Mouse (Mus musculus): Measurements from ENCODE around the gene Pde1c. TPM values are rescaled to one million over a fixed set of nuclear protein-coding genes. Genes with fewer than 3 reads are reported as not detected.

The Pde1c gene
- polyA plus RNA-seq, 1 experiment = 3.1 TPM

DNA sequence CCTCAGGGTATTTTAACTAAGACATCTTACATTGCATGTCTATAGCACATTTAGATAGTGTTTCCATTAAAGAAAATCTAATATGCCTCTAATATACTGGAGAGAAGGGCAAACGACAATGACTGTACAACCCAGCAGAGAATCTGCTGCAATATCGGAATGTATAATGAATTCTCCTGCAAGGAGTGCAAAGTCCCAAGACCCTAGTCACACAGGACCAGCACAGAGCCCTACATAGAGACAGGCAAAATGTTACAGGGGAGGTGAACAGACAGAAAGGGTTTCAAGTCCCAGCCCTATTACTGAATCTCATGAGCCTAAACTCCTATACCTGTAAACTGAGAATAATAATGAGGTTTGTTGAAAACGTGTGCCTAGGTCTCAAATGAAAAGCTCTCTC, 13.1 kb downstream of the Pde1c start:
- no peak overlapping the region for H3K4me3 ChIP-seq (ENCODE audit: insufficient read depth, low read length)
- TF ChIP-seq CTCF (IDR thresholded peaks at IDR 0.05; ENCODE audit: extremely low read depth, insufficient read depth, low read length) (no peak), POLR2A (IDR thresholded peaks at IDR 0.05; ENCODE audit: extremely low read depth, insufficient read depth, low read length) (no peak)
- H3K4me1 ChIP-seq (ENCODE audit: control insufficient read depth, insufficient read depth, low read length) = no peaks in the 10 kb centered on the region
- H3K27ac ChIP-seq (ENCODE audit: insufficient read depth, low read length) = no peak overlapping the region

DNA sequence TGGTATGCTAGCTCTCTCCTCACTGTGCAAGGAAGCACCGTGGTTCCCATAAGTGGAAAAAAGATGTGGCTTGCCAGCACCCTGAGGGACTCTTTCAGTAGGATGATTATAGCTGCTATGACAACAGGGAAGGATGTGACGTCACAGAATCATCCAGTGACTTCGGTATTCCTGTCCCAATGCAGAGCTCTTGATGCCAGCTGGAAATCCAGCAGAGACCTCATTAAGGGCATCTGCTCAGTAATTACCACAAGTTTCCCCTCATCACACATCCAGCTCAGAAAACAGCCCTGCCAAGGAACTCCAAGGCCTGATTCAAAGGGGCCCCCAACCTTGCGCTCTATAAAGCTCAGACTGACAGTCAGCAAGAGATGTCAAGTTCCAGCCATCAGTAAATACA, 13.5 kb downstream of the Pde1c start:
- TF ChIP-seq POLR2A (IDR thresholded peaks at IDR 0.05; ENCODE audit: extremely low read depth, insufficient read depth, low read length) (no peak), CTCF (IDR thresholded peaks at IDR 0.05; ENCODE audit: extremely low read depth, insufficient read depth, low read length) (no peak)
- Histone ChIP-seq H3K4me1 (ENCODE audit: control insufficient read depth, insufficient read depth, low read length) (no peaks in the 10 kb centered on the region), H3K27ac (ENCODE audit: insufficient read depth, low read length) (no peak overlapping the region), H3K4me3 (ENCODE audit: insufficient read depth, low read length) (no peak overlapping the region)

GRCm38 (mm10) chr6:56551022-56551421, 17.9 kb downstream of the Pde1c start:
- H3K4me1 ChIP-seq (ENCODE audit: control insufficient read depth, insufficient read depth, low read length) = no peaks in the 10 kb centered on the region
- H3K4me3 ChIP-seq (ENCODE audit: insufficient read depth, low read length) = no peak overlapping the region
- H3K27ac ChIP-seq (ENCODE audit: insufficient read depth, low read length) = no peak overlapping the region
- no peak for TF ChIP-seq POLR2A (IDR thresholded peaks at IDR 0.05; ENCODE audit: extremely low read depth, insufficient read depth, low read length)
- TF ChIP-seq CTCF (IDR thresholded peaks at IDR 0.05; ENCODE audit: extremely low read depth, insufficient read depth, low read length) = no peak

DNA sequence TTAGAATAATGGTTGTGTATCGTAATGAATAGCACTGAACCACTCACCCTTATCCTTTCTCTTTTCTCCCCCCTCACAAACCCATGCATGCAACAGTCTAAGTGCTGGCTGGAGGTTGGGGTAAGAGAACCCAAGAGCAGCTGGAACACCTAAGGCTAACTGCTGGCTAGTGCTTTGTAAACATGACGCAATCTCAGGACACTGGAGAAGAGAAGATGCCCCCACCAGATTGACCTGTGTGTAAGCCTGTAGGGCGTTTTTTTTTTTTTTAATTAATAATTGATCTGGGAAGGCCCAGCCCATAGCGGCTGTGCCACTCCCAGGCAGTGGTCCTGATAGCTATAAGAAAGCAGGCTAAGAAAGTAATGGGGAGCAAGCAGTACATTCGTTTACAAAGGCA, 28.7 kb downstream of the Pde1c start:
- TF ChIP-seq POLR2A (IDR thresholded peaks at IDR 0.05; ENCODE audit: extremely low read depth, insufficient read depth, low read length) (no peak), CTCF (IDR thresholded peaks at IDR 0.05; ENCODE audit: extremely low read depth, insufficient read depth, low read length) (no peak)
- H3K4me3 ChIP-seq (ENCODE audit: insufficient read depth, low read length) = no peak overlapping the region
- H3K4me1 ChIP-seq (ENCODE audit: control insufficient read depth, insufficient read depth, low read length) = no peaks in the 10 kb centered on the region
- H3K27ac ChIP-seq (ENCODE audit: insufficient read depth, low read length) = no peak overlapping the region

- H3K4me3 ChIP-seq (ENCODE audit: insufficient read depth, low read length) = no peak overlapping the region
- H3K27ac ChIP-seq (ENCODE audit: insufficient read depth, low read length) = no peak overlapping the region
- H3K4me1 ChIP-seq (ENCODE audit: control insufficient read depth, insufficient read depth, low read length) = no peaks in the 10 kb centered on the region
- TF ChIP-seq POLR2A (IDR thresholded peaks at IDR 0.05; ENCODE audit: extremely low read depth, insufficient read depth, low read length) = no peak
- no peak for TF ChIP-seq CTCF (IDR thresholded peaks at IDR 0.05; ENCODE audit: extremely low read depth, insufficient read depth, low read length)
These were observed 34.2 kb downstream of the Pde1c start for GRCm38 (mm10) chr6:56534653-56535052.

DNA sequence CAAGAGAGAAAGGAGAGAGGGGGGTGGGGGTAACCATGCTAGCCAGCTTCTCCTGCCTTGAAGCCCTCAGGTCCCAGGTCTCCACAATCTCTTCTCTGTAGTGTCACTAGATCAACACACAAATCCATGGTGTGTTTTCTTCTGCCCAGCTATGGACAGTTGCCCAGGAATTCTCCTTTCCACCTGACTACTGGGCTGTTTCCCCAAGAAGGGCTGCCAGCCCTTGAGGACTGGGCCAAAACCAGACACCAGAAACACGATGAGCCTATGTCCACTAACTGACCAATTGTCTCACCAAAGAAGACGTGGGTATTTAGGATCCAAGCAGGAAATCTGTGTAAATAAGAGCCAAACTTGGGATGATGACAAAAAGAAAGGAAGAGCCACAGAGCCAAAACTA, 36.6 kb downstream of the Pde1c start:
- H3K4me1 ChIP-seq (ENCODE audit: control insufficient read depth, insufficient read depth, low read length) = no peaks in the 10 kb centered on the region
- no peak for TF ChIP-seq POLR2A (IDR thresholded peaks at IDR 0.05; ENCODE audit: extremely low read depth, insufficient read depth, low read length)
- TF ChIP-seq CTCF (IDR thresholded peaks at IDR 0.05; ENCODE audit: extremely low read depth, insufficient read depth, low read length) = no peak
- no peak overlapping the region for H3K4me3 ChIP-seq (ENCODE audit: insufficient read depth, low read length)
- H3K27ac ChIP-seq (ENCODE audit: insufficient read depth, low read length) = no peak overlapping the region

GRCm38 (mm10) chr6:56523938-56524866, 44.7 kb downstream of the Pde1c start:
- no peak for TF ChIP-seq CTCF (IDR thresholded peaks at IDR 0.05; ENCODE audit: extremely low read depth, insufficient read depth, low read length)
- no peak for TF ChIP-seq POLR2A (IDR thresholded peaks at IDR 0.05; ENCODE audit: extremely low read depth, insufficient read depth, low read length)
- Histone ChIP-seq H3K27ac (ENCODE audit: insufficient read depth, low read length) (no peak overlapping the region), H3K4me1 (ENCODE audit: control insufficient read depth, insufficient read depth, low read length) (no peaks in the 10 kb centered on the region), H3K4me3 (ENCODE audit: insufficient read depth, low read length) (no peak overlapping the region)

GRCm38 (mm10) chr6:56489161-56489560, 79.7 kb downstream of the Pde1c start:
- Histone ChIP-seq H3K27ac (ENCODE audit: insufficient read depth, low read length) (no peak overlapping the region), H3K4me3 (ENCODE audit: insufficient read depth, low read length) (no peak overlapping the region), H3K4me1 (ENCODE audit: control insufficient read depth, insufficient read depth, low read length) (no peaks in the 10 kb centered on the region)
- TF ChIP-seq CTCF (IDR thresholded peaks at IDR 0.05; ENCODE audit: extremely low read depth, insufficient read depth, low read length) (no peak), POLR2A (IDR thresholded peaks at IDR 0.05; ENCODE audit: extremely low read depth, insufficient read depth, low read length) (no peak)

- Histone ChIP-seq H3K27ac (ENCODE audit: insufficient read depth, low read length) (no peak overlapping the region), H3K4me1 (ENCODE audit: control insufficient read depth, insufficient read depth, low read length) (no peaks in the 10 kb centered on the region), H3K4me3 (ENCODE audit: insufficient read depth, low read length) (no peak overlapping the region)
- TF ChIP-seq CTCF (IDR thresholded peaks at IDR 0.05; ENCODE audit: extremely low read depth, insufficient read depth, low read length) = no peak
- TF ChIP-seq POLR2A (IDR thresholded peaks at IDR 0.05; ENCODE audit: extremely low read depth, insufficient read depth, low read length) = no peak
These were observed 83.8 kb downstream of the Pde1c start for GRCm38 (mm10) chr6:56485078-56485477.

DNA sequence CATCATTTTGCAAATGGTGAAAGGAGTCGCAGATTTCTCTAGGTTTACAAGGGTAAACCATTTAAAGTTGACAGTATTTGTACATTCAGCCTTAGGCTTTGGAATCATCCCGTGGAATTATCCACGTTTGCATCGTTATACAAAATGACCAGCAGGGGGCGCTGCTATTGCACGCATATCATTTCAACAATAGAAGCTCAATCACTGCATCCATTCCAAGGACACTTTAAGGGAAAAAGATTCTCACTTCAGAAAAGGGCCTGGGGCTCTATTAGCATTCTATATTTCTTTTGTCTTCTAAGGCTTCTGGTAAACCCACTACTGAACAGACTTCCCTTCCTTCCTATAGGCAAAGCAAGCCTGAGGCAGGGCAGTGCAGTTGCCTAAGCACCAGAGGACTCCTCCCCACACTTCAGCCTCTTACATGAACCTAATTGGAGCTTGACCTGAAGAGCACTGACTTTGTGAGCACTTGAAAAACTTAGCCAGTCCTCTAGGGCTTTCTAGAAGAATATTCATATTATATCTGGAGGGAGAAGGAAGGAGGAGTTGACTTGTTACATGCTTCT, 87.9 kb downstream of the Pde1c start:
- H3K4me1 ChIP-seq (ENCODE audit: control insufficient read depth, insufficient read depth, low read length) = no peaks in the 10 kb centered on the region
- H3K27ac ChIP-seq (ENCODE audit: insufficient read depth, low read length) = no peak overlapping the region
- no peak for TF ChIP-seq POLR2A (IDR thresholded peaks at IDR 0.05; ENCODE audit: extremely low read depth, insufficient read depth, low read length)
- peak; percentile 71; the same call in 1 of the 2 replicates for TF ChIP-seq CTCF (IDR thresholded peaks at IDR 0.05; ENCODE audit: extremely low read depth, insufficient read depth, low read length)
- no peak overlapping the region for H3K4me3 ChIP-seq (ENCODE audit: insufficient read depth, low read length)

Data from cortical plate, adult 2 months (tissue).